ENCODE assay signal across 19 mouse cellular contexts in the genomic region with DNA sequence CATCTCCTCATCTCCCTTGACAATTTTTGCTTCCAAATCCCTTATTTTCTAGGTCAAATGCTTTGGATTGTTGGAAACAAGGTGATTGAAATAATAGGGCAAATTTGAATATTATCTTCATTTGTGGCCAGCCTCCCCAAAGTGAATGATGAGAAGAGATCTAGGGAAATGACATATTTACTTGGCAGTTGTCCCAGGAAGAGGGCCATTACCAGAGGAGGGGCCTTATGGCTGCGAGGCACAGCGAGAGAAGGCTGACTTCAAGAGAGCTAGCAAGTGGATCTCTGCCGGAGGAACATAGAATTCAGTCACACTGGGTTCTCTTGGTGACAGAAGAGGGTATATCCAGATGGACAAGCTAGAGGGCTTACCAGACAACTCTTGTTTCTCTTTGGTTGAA.
"Had no signal": no experiment of that assay in that cellular context is flagged by ENCODE, and none has a peak within 500 bp of the region (broad histone marks: within the 10 kb centered on the region; RNA-seq: fewer than 3 reads in every experiment).

No protein-coding gene starts in this region.

- H3K4me3 ChIP-seq: layer of hippocampus, adult 2 months; limb, embryonic 10.5 days; limb, embryonic 13.5 days; liver, embryonic 13.5 days; midbrain, embryonic 13.5 days; stomach, embryonic 15.5 days had no signal

- H3K27me3 ChIP-seq: limb, embryonic 13.5 days; liver, embryonic 13.5 days; midbrain, embryonic 13.5 days; stomach, embryonic 15.5 days had no signal

- DNase-seq: kidney, adult 2 months; kidney, postnatal 25 days; layer of hippocampus, adult 9-11 months; liver; liver, embryonic 13.5 days; right cerebral cortex, postnatal 25 days; spleen, adult 18-20 months; thymus, adult 2 months; thymus, postnatal 14 days; thymus, postnatal 4 days had no signal

- H3K36me3 ChIP-seq: limb, embryonic 10.5 days; limb, embryonic 13.5 days; liver, embryonic 13.5 days; midbrain, embryonic 13.5 days; stomach, embryonic 15.5 days had no signal

- ATAC-seq: intestine, postnatal 0 days; midbrain, embryonic 13.5 days; midbrain, embryonic 16.5 days had no signal

- H3K9ac ChIP-seq: limb, embryonic 13.5 days; liver, embryonic 13.5 days; midbrain, embryonic 13.5 days; stomach, embryonic 15.5 days had no signal

- H3K27ac ChIP-seq: kidney, postnatal 0 days; layer of hippocampus, adult 2 months; limb, embryonic 13.5 days; liver, embryonic 13.5 days; macrophage; midbrain, embryonic 13.5 days; stomach, embryonic 15.5 days had no signal

- H3K4me1 ChIP-seq: liver, embryonic 13.5 days; stomach, embryonic 15.5 days had no signal

- H3K9me3 ChIP-seq: limb, embryonic 10.5 days; limb, embryonic 13.5 days; liver, embryonic 13.5 days; midbrain, embryonic 13.5 days; stomach, embryonic 15.5 days had no signal

- H3K4me2 ChIP-seq: limb, embryonic 13.5 days; liver, embryonic 13.5 days; midbrain, embryonic 13.5 days; stomach, embryonic 15.5 days had no signal
